Mouse (Mus musculus) midbrain, embryonic 15.5 days (tissue): ENCODE measurements around the gene Grm5. TPM values are rescaled to one million over a fixed set of nuclear protein-coding genes. Genes with fewer than 3 reads are reported as not detected.

Experiments
- ATAC-seq: fragments of 200-750 bp; cut with Nextera tagmentation; replicated peaks from 2 replicates; pipeline ENCODE4 v1.8.0; 2017; ENCODE audit warnings: moderate TSS enrichment
- H3K27ac ChIP-seq: fragments of 300-500 bp; sonication (generic); 2 replicates; pipeline ENCODE4 v1.5.1; 2015; ENCODE audit warnings: mild to moderate bottlenecking, inconsistent platforms
- H3K27me3 ChIP-seq: fragments of 300-500 bp; sonication (generic); replicated peaks from 2 replicates; pipeline ENCODE4 v1.6.1; 2015; ENCODE audit warnings: inconsistent platforms
- H3K36me3 ChIP-seq: fragments of 300-500 bp; sonication (generic); replicated peaks from 2 replicates; pipeline ENCODE4 v1.6.1; 2015; ENCODE audit warnings: inconsistent platforms
- H3K4me1 ChIP-seq: fragments of 300-500 bp; sonication (generic); 2 replicates; pipeline ENCODE4 v1.6.1; 2015; ENCODE audit warnings: inconsistent platforms
- H3K4me2 ChIP-seq: fragments of 300-500 bp; sonication (generic); 2 replicates; pipeline ENCODE4 v1.6.1; 2015; ENCODE audit warnings: inconsistent platforms, mild to moderate bottlenecking, moderate library complexity
- H3K4me3 ChIP-seq: fragments of 300-500 bp; sonication (generic); 2 replicates; pipeline ENCODE4 v1.5.1; 2015; ENCODE audit warnings: mild to moderate bottlenecking, inconsistent platforms
- H3K9ac ChIP-seq: fragments of 300-500 bp; sonication (generic); 2 replicates; pipeline ENCODE4 v1.6.1; 2015; ENCODE audit warnings: mild to moderate bottlenecking, inconsistent platforms
- H3K9me3 ChIP-seq: fragments of 300-500 bp; sonication (generic); 2 replicates; pipeline ENCODE4 v1.6.1; 2016; ENCODE audit warnings: inconsistent platforms
- WGBS: fragments of 180-500 bp; shearing (Covaris S2); methylation state at CpG from one replicate; pipeline ENCODE4 v1.1.7; 2015; ENCODE audit warnings: mixed read lengths; 5-methylcytosine and 5-hydroxymethylcytosine counted together
- polyA plus RNA-seq: library from polyadenylated mRNA; unstranded; fragments of >200 nt; fragmentation: Nextera tagmentation; extraction: Ambion mirVana; gene quantifications from 2 replicates; pipeline ENCODE4 v1.2.1, GENCODE M21; 2015

Grm5 gene
- polyA plus RNA-seq, 1 experiment from 2014 or later, result 47.6 TPM

- Histone ChIP-seq H3K4me1 (no peaks in the 10 kb centered on the region), H3K4me3 (no peak overlapping the region), H3K27ac (no peak overlapping the region), H3K9me3 (no peaks in the 10 kb centered on the region), H3K36me3 (no peaks in the 10 kb centered on the region), H3K9ac (no peak overlapping the region), H3K27me3 (no peaks in the 10 kb centered on the region), H3K4me2 (no peak overlapping the region)
- WGBS, result 21% methylated on average over 1 of the region's 1 CpGs
- no peak; the same call in 1 of the 2 replicates for ATAC-seq
Observed at GRCm38 (mm10) chr7:88097715-88098114, 513.7 kb downstream of the Grm5 start.

- Histone ChIP-seq H3K27ac (no peak overlapping the region), H3K4me2 (no peak overlapping the region), H3K9me3 (no peaks in the 10 kb centered on the region), H3K27me3 (no peaks in the 10 kb centered on the region), H3K9ac (no peak overlapping the region), H3K36me3 (no peaks in the 10 kb centered on the region), H3K4me1 (no peaks in the 10 kb centered on the region), H3K4me3 (no peak overlapping the region)
- ATAC-seq, result no peak
- 72% methylated on average over 6 of the region's 6 CpGs for WGBS
Observed at GRCm38 (mm10) chr7:88116724-88117409, 532.9 kb downstream of the Grm5 start.

DNA sequence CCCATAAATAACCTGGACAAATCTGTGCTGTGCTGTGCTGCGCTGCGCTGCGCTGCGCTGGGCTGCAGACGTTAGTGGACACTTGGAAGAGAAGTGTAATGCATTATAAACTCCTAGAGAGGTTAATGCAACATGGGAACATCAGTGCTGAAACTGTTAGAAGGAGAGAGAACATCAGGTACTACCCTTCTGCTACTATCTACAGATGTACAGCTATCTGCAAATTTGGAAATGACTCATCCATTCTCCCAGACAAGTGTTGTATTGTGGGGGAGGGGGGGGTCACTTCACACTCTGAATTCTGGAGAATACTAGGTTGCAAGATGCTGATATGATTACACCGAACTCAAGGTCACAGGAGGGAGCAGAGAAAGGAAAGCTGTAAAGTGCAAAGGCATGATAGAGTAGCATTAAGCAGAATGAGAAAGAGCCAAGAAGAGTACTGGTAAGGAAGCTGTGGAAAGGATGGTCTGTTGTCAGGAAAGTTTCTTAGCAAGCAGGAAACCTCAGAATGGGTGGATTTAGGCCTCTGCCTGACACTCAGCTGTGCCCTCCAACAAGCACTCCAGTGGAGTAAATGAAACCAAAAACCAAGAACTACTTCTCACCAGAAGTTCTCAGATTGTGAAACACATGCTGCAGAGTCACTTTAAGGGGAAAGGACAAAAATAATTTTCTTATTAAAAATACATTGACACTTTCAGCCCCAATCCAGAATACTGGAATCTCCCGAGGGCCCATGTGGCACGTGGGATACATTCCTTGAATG lies 544.3 kb downstream of the Grm5 start:
- Histone ChIP-seq H3K4me2 (no peak overlapping the region), H3K9me3 (no peaks in the 10 kb centered on the region), H3K4me1 (peaks cover 12% of the 10 kb centered on the region; the same call in 1 of the 2 replicates), H3K27ac (no peak overlapping the region), H3K4me3 (no peak overlapping the region), H3K27me3 (no peaks in the 10 kb centered on the region), H3K9ac (no peak overlapping the region), H3K36me3 (no peaks in the 10 kb centered on the region)
- no peak for ATAC-seq
- WGBS, result 90% methylated on average over 8 of the region's 8 CpGs

DNA sequence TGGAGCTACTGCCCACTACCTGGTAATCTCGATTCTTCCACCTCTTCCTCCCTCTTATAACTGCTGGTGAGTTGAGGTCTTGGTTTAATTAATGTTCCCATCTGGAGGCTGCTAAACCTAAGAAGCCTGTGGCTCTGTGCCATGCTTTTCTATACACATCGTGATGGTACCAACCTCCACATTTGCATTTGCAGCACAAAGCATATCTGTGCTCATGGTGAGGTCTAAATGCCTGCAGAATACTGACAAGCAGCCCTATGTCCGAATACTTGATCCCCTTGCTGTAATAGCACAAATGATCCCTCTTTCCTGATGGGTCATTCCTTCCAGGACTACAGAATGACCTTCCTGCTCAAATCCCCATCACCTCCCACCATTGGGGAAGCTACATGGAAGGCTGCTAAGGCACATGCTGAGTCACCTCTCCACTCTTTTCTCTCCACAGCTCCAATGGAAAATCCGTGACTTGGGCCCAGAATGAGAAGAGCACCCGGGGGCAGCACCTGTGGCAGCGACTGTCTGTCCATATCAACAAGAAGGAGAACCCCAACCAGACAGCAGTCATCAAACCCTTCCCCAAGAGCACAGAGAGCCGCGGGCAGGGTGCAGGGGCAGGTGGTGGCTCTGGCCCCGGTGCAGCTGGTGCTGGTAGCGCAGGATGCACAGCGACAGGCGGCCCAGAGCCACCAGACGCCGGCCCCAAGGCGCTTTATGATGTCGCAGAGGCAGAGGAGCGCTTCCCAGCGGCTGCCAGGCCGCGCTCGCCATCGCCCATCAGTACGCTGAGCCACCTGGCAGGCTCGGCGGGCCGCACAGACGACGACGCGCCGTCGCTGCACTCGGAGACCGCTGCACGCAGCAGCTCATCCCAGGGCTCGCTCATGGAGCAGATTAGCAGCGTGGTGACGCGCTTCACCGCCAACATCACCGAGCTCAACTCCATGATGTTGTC lies 545.8 kb downstream of the Grm5 start:
- 7% methylated on average over 41 of the region's 41 CpGs for WGBS

DNA sequence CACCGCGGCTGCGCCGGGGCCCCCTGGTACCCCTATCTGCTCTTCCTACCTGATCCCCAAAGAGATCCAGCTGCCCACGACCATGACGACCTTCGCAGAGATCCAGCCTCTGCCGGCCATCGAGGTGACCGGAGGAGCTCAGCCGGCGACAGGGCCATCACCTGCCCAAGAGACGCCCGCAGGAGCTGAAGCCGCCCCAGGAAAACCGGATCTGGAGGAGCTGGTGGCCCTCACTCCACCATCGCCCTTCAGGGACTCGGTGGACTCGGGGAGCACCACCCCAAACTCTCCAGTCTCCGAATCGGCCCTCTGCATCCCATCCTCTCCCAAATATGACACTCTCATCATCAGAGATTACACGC lies 546.5 kb downstream of the Grm5 start:
- no peak for ATAC-seq
- Histone ChIP-seq H3K9ac (peak overlapping the region; percentile 51), H3K27me3 (no peaks in the 10 kb centered on the region), H3K27ac (no peak overlapping the region), H3K9me3 (no peaks in the 10 kb centered on the region), H3K4me2 (peak overlapping the region; percentile 69), H3K36me3 (no peaks in the 10 kb centered on the region), H3K4me1 (peaks cover 12% of the 10 kb centered on the region; the same call in 1 of the 2 replicates), H3K4me3 (peak overlapping the region; percentile 38)
- 25% methylated on average over 22 of the region's 22 CpGs for WGBS

More for the DNA sequence above, 545.8 kb downstream of the Grm5 start:
- H3K27me3 ChIP-seq, result no peaks in the 10 kb centered on the region
- peak overlapping the region; percentile 51 for H3K9ac ChIP-seq
- H3K4me3 ChIP-seq, result peak overlapping the region; percentile 38
- peak overlapping the region; percentile 69 for H3K4me2 ChIP-seq
- H3K4me1 ChIP-seq, result peaks cover 12% of the 10 kb centered on the region; the same call in 1 of the 2 replicates
- H3K27ac ChIP-seq, result no peak overlapping the region
- ATAC-seq, result peak; percentile 93
- no peaks in the 10 kb centered on the region for H3K9me3 ChIP-seq
- no peaks in the 10 kb centered on the region for H3K36me3 ChIP-seq

- Histone ChIP-seq H3K36me3 (no peaks in the 10 kb centered on the region), H3K27me3 (no peaks in the 10 kb centered on the region), H3K4me3 (no peak overlapping the region), H3K9me3 (no peaks in the 10 kb centered on the region), H3K9ac (no peak overlapping the region), H3K27ac (no peak overlapping the region), H3K4me2 (no peak overlapping the region), H3K4me1 (no peaks in the 10 kb centered on the region)
- ATAC-seq, result no peak
- 74% methylated on average over 1 of the region's 1 CpGs for WGBS
Observed at GRCm38 (mm10) chr7:88159542-88160241, 575.7 kb downstream of the Grm5 start.

GRCm38 (mm10) chr7:88161586-88161985 lies 577.6 kb downstream of the Grm5 start:
- Histone ChIP-seq H3K36me3 (no peaks in the 10 kb centered on the region), H3K4me2 (no peak overlapping the region), H3K27ac (no peak overlapping the region), H3K4me3 (no peak overlapping the region), H3K27me3 (no peaks in the 10 kb centered on the region), H3K9ac (no peak overlapping the region), H3K4me1 (no peaks in the 10 kb centered on the region), H3K9me3 (no peaks in the 10 kb centered on the region)
- no peak for ATAC-seq
- WGBS, result 88% methylated on average over 2 of the region's 2 CpGs

Other genes starting within 250 kb of the Grm5 start
- 0.04 TPM in 1 of 2 replicates, not detected in the other for gene Tyr, start 90.7 kb upstream of the Grm5 start, polyA plus RNA-seq